Mouse (Mus musculus): Measurements from ENCODE around the gene Pgm2. TPM values are rescaled to one million over a fixed set of nuclear protein-coding genes. Genes with fewer than 3 reads are reported as not detected.

Gene Pgm2
- polyA plus RNA-seq, 1 experiment from 2014 or later: 36.0 TPM

- Histone ChIP-seq H3K9me3 (replicated peaks; ENCODE audit: low read length) (no peaks in the 10 kb centered on the region), H3K4me1 (replicated peaks; ENCODE audit: insufficient read depth, low read length) (no peaks in the 10 kb centered on the region), H3K4me2 (ENCODE audit: low read length) (no peak overlapping the region), H3K9ac (ENCODE audit: low read depth, low read length) (no peak overlapping the region), H3K27ac (no peak overlapping the region), H3K4me3 (replicated peaks; ENCODE audit: low read depth, low read length) (no peak overlapping the region), H3K36me3 (ENCODE audit: insufficient read depth, low read length) (peaks cover 20% of the 10 kb centered on the region), H3K27me3 (ENCODE audit: insufficient read depth, low read length) (no peaks in the 10 kb centered on the region)
- DNase-seq (ENCODE audit: low spot score) (no peak), ATAC-seq (replicated peaks; ENCODE audit: low FRiP score, low read depth) (no peak; the same call in 1 of the 2 replicates)
- WGBS: 82% methylated on average over 9 of the region's 9 CpGs
- no peak for TF ChIP-seq CTCF (IDR thresholded peaks at IDR 0.05; ENCODE audit: low read depth)
Measured at GRCm38 (mm10) chr5:64101993-64102716, 9.4 kb downstream of the Pgm2 start.

- H3K27ac ChIP-seq: no peak overlapping the region
- WGBS: 70% methylated on average over 7 of the region's 7 CpGs
Measured at GRCm38 (mm10) chr5:64102717-64103075, 9.9 kb downstream of the Pgm2 start.

GRCm38 (mm10) chr5:64107596-64108289 lies 15.0 kb downstream of the Pgm2 start:
- H3K9me3 ChIP-seq (replicated peaks; ENCODE audit: low read length): no peaks in the 10 kb centered on the region
- peaks cover 28% of the 10 kb centered on the region for H3K36me3 ChIP-seq (ENCODE audit: insufficient read depth, low read length)
- H3K4me2 ChIP-seq (ENCODE audit: low read length): no peak overlapping the region
- H3K4me1 ChIP-seq (replicated peaks; ENCODE audit: insufficient read depth, low read length): no peaks in the 10 kb centered on the region
- no peak overlapping the region for H3K9ac ChIP-seq (ENCODE audit: low read depth, low read length)
- 89% methylated on average over 11 of the region's 11 CpGs for WGBS
- no peak overlapping the region for H3K4me3 ChIP-seq (replicated peaks; ENCODE audit: low read depth, low read length)
- no peak for TF ChIP-seq CTCF (IDR thresholded peaks at IDR 0.05; ENCODE audit: low read depth)
- H3K27me3 ChIP-seq (ENCODE audit: insufficient read depth, low read length): no peaks in the 10 kb centered on the region
- ATAC-seq (replicated peaks; ENCODE audit: low FRiP score, low read depth) (no peak), DNase-seq (ENCODE audit: low spot score) (no peak)
- H3K27ac ChIP-seq: no peak overlapping the region

More at GRCm38 (mm10) chr5:64102717-64103075, 9.9 kb downstream of the Pgm2 start:
- Histone ChIP-seq H3K4me3 (replicated peaks; ENCODE audit: low read depth, low read length) (no peak overlapping the region), H3K9me3 (replicated peaks; ENCODE audit: low read length) (no peaks in the 10 kb centered on the region), H3K4me2 (ENCODE audit: low read length) (no peak overlapping the region), H3K4me1 (replicated peaks; ENCODE audit: insufficient read depth, low read length) (no peaks in the 10 kb centered on the region), H3K36me3 (ENCODE audit: insufficient read depth, low read length) (peaks cover 24% of the 10 kb centered on the region), H3K27me3 (ENCODE audit: insufficient read depth, low read length) (no peaks in the 10 kb centered on the region), H3K9ac (ENCODE audit: low read depth, low read length) (no peak overlapping the region)
- no peak for DNase-seq (ENCODE audit: low spot score)
- TF ChIP-seq CTCF (IDR thresholded peaks at IDR 0.05; ENCODE audit: low read depth): no peak
- no peak for ATAC-seq (replicated peaks; ENCODE audit: low FRiP score, low read depth)

- peaks cover 28% of the 10 kb centered on the region for H3K36me3 ChIP-seq (ENCODE audit: insufficient read depth, low read length)
- no peak for DNase-seq (ENCODE audit: low spot score)
- H3K9ac ChIP-seq (ENCODE audit: low read depth, low read length): no peak overlapping the region
Measured at GRCm38 (mm10) chr5:64109217-64109616, 16.5 kb downstream of the Pgm2 start.

GRCm38 (mm10) chr5:64112360-64112759 lies 19.6 kb downstream of the Pgm2 start:
- no peak overlapping the region for H3K4me2 ChIP-seq (ENCODE audit: low read length)
- peaks cover 38% of the 10 kb centered on the region for H3K36me3 ChIP-seq (ENCODE audit: insufficient read depth, low read length)
- 38% methylated on average over 3 of the region's 3 CpGs for WGBS
- H3K27me3 ChIP-seq (ENCODE audit: insufficient read depth, low read length): no peaks in the 10 kb centered on the region
- no peak overlapping the region for H3K27ac ChIP-seq
- TF ChIP-seq CTCF (IDR thresholded peaks at IDR 0.05; ENCODE audit: low read depth): no peak
- H3K4me1 ChIP-seq (replicated peaks; ENCODE audit: insufficient read depth, low read length): no peaks in the 10 kb centered on the region
- H3K4me3 ChIP-seq (replicated peaks; ENCODE audit: low read depth, low read length): no peak overlapping the region
- no peaks in the 10 kb centered on the region for H3K9me3 ChIP-seq (replicated peaks; ENCODE audit: low read length)
- peak; percentile 93 for ATAC-seq (replicated peaks; ENCODE audit: low FRiP score, low read depth)
- H3K9ac ChIP-seq (ENCODE audit: low read depth, low read length): no peak overlapping the region
- peak; percentile 39 for DNase-seq (ENCODE audit: low spot score)

More at GRCm38 (mm10) chr5:64109217-64109616, 16.5 kb downstream of the Pgm2 start:
- peak; percentile 64 for TF ChIP-seq CTCF (IDR thresholded peaks at IDR 0.05; ENCODE audit: low read depth)
- no peak for ATAC-seq (replicated peaks; ENCODE audit: low FRiP score, low read depth)
- Histone ChIP-seq H3K4me3 (replicated peaks; ENCODE audit: low read depth, low read length) (no peak overlapping the region), H3K27me3 (ENCODE audit: insufficient read depth, low read length) (no peaks in the 10 kb centered on the region), H3K27ac (no peak overlapping the region), H3K4me2 (ENCODE audit: low read length) (no peak overlapping the region), H3K9me3 (replicated peaks; ENCODE audit: low read length) (no peaks in the 10 kb centered on the region), H3K4me1 (replicated peaks; ENCODE audit: insufficient read depth, low read length) (no peaks in the 10 kb centered on the region)
- WGBS: 64% methylated on average over 3 of the region's 3 CpGs

GRCm38 (mm10) chr5:64114210-64114609 lies 21.5 kb downstream of the Pgm2 start:
- no peaks in the 10 kb centered on the region for H3K27me3 ChIP-seq (ENCODE audit: insufficient read depth, low read length)
- H3K36me3 ChIP-seq (ENCODE audit: insufficient read depth, low read length): peaks cover 27% of the 10 kb centered on the region; the same call in 1 of the 2 replicates
- DNase-seq (ENCODE audit: low spot score) (no peak), ATAC-seq (replicated peaks; ENCODE audit: low FRiP score, low read depth) (no peak)
- TF ChIP-seq CTCF (IDR thresholded peaks at IDR 0.05; ENCODE audit: low read depth): no peak
- H3K4me3 ChIP-seq (replicated peaks; ENCODE audit: low read depth, low read length): no peak overlapping the region
- H3K27ac ChIP-seq: no peak overlapping the region
- WGBS: 97% methylated on average over 6 of the region's 6 CpGs
- H3K4me2 ChIP-seq (ENCODE audit: low read length): no peak overlapping the region
- H3K9me3 ChIP-seq (replicated peaks; ENCODE audit: low read length): no peaks in the 10 kb centered on the region
- H3K9ac ChIP-seq (ENCODE audit: low read depth, low read length): no peak overlapping the region
- no peaks in the 10 kb centered on the region for H3K4me1 ChIP-seq (replicated peaks; ENCODE audit: insufficient read depth, low read length)

All from kidney, postnatal 0 days (tissue).